Mouse (Mus musculus) brain, embryonic 14.5 days (tissue): ENCODE data around the gene Mnd1. TPM values are rescaled to one million over a fixed set of nuclear protein-coding genes. Genes with fewer than 3 reads are reported as not detected.

Experiments
- DNase-seq: peaks from one replicate; pipeline ENCODE4 v3.0.0-alpha.2; 2011; ENCODE audit warnings: low read depth
- CTCF ChIP-seq: fragments of 200-500 bp; IDR thresholded peaks from 2 replicates; pipeline ENCODE4 v1.5.1; 2012; ENCODE audit warnings: inconsistent platforms, mild to moderate bottlenecking, moderate library complexity, borderline replicate concordance; ENCODE audit not compliant: insufficient read depth, insufficient read length; ENCODE audit errors: extremely low read depth
- POLR2A ChIP-seq: fragments of 200-500 bp; IDR thresholded peaks from 2 replicates; pipeline ENCODE4 v1.6.1; 2012; ENCODE audit warnings: mild to moderate bottlenecking, inconsistent platforms, borderline replicate concordance; ENCODE audit not compliant: poor library complexity, insufficient read depth, insufficient read length, severe bottlenecking; ENCODE audit errors: extremely low read depth
- polyA plus RNA-seq: library from polyadenylated mRNA; depleted of rRNA; stranded (reverse); fragments of >200 nt; gene quantifications from 2 replicates; pipeline ENCODE4 v1.2.3, GENCODE M21; 2012

Gene Mnd1
- polyA plus RNA-seq, 1 experiment = 1.7 TPM

DNA sequence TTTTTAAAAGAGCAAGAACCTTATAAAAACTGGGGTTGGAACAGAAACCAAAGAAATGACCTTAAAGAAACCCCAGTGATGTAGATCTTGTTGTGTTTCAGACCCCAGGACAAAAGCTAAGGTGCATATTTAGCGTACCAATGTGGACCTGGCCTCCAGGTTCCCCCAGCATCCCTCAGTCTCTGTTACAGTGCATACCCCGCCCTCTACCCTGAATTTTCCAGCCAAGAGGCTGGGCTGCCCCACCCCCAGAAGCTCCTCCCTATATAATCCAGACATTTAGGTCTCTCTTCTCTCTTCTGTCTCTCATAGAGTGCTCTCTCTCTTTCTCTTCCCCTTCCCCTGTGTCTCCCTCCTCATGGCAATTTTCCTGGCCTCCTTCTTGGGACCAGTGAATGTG is 24.7 kb upstream of the Mnd1 start:
- no peak for TF ChIP-seq CTCF
- no peak for TF ChIP-seq POLR2A
- DNase-seq = no peak

DNA sequence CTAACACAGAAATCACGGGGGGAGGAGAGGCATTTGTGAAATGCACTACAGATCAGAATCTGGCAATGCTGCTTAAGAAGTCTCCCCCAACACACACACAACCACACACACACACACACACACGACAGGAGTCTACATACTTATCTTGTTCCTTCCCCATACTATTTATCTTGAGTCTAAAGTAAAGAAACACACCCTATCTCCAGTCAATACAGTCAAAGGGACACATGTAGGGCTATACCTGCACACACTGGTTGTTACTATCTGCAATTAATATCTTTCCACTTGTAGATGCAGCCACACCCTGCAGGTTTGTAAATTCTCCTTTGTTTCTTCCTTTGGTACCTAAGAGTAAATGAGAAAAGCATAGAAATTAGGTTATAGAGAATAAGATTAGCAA is 22.2 kb upstream of the Mnd1 start:
- no peak for TF ChIP-seq CTCF
- no peak for TF ChIP-seq POLR2A
- DNase-seq = no peak

DNA sequence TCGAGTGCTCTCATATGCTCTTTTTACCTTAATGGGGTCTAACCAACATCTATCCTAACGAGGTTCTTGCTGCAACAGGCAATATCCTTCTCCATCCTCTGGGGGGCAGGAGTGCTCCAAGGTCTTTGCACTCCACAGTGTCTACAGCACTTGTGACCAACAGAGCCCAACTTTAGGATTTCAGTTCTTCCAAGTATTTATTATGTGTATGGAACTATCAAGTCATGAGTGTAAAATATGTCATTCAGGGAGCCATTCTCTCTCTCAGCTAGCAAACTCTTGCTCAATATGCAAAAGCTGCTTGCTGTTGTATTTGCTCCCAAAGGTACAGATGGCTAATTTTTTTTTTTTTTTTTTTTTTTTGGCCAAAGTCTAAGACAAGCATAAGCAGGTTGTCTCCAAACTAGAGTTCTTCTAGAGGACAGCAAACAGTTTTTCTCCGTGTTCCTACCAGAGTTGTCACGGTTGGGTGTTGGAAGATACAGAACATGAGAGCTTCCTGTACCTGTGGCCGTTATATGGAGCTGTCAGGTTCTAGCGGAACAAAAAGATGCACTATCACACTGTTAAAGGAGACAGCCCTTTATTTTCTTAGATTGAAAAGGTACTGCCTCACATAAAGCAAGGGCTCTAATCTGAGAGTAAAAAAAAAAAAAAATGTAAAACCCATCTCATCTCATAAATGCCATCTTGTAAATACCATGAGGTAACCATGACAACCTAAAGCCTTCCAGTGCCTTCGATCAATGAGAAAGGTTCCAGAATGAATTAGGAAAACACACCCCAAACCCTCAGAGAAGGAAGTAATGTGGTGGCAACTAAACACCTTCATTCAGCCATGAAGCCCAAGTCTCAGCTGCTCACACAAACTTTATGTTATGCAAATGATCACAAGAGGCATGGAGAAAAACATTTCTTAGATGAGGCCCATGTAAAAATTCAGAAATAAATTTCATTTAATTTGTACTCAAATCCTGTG is 20.0 kb upstream of the Mnd1 start:
- TF ChIP-seq CTCF (peak; percentile 83), POLR2A (no peak)
- peak; percentile 91 for DNase-seq

DNA sequence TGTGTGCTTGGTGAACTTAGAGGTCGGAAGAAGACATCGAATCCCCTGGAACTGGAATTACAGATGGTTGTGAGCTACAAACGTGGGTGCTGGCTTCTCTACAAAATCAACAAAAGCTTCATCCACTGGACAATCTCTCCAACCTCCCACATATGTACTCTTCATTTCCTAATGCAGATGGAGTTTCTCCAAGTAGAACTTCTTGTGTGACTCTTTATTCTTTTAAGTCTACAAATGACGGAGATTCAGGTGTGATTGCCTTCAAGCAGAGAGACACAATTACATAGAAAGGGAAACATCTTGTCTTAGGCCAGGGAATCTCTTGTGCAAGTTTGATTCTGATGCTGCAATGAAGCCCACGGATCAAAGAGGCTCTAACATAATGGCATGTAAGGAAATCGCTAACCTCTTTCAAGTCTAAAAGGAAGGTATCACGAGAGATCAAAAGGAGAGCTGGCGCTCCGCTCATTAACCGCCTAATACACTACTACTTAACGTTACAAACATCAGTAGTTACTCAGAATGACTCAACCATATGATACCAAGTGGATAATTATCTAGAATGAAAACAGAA is 18.1 kb upstream of the Mnd1 start, which contains the start of gene Gm6525:
Gene Gm6525 (plus strand): TSS at position 524 of the 574 bp plus-strand sequence.
- TF ChIP-seq POLR2A (no peak), CTCF (no peak)
- DNase-seq = no peak

DNA sequence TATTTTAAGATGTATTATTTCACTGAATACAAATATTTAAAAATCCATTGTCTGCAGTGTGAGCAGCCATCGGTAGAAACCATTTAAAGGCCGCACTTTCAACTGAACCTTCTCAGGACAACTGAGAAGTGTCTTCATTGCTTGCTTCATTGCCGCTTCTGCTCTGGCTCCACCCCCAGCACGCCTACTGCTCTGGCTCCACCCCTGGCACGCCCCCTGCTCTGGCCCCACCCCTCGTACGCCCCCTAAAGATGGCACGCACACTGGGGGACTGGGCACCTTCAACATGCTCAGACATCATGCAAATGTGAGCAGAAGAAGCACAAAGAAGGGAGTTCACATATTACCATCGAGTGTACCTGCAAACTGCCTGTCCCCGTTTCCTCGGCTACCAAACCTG is 16.8 kb upstream of the Mnd1 start:
- TF ChIP-seq CTCF (no peak), POLR2A (no peak)
- DNase-seq = no peak

DNA sequence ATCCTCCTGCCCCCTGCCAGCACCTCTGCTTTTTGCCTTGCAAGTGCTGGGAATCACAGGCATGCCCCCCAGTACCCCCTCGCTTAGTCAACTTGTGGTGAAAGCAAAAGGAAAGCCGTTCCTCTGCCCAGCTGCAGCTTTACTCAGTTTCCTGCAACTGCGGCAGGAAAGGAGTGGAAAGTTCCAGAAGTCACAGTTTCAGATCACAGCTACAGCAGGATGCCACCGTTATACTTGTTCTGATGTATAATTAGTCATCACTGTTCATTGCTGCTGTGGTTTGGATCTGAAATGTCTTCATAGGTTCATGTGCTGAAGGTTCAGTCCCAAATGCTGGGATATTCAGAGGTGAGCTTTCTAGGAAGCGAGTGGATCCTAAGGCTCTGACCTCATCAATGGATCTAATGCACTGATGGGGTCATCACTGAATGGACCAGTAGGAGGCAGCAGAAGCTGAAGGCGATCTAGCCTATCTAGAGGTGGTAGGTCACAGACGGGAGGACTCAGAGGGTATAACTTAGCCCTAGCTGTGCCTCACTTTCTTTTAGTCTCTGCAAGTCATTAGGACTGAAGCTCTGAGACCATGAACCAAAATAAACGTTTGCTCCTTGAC is 13.9 kb upstream of the Mnd1 start:
- no peak for DNase-seq
- TF ChIP-seq POLR2A (no peak), CTCF (peak; percentile 31; the same call in 1 of the 2 replicates)

DNA sequence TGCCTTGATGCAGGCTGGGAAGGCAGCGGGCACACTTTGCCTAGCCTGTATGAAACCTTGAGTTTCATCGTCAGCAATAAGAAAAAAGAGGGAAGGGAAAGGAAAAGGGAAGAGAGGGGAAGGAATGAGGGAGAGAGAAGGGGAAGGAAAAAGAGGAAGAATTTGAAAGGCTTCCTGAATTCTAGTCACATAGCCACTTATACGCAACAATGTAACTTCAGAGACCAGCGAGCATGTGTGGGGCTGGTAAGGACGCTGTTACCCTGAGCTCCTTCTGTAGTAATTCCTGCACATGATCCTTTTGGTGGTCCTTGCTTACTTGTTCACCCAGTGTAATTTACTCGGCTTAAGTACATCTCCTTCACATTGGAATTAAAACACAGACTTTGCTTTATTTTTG is 13.4 kb upstream of the Mnd1 start:
- no peak for DNase-seq
- no peak for TF ChIP-seq CTCF

DNA sequence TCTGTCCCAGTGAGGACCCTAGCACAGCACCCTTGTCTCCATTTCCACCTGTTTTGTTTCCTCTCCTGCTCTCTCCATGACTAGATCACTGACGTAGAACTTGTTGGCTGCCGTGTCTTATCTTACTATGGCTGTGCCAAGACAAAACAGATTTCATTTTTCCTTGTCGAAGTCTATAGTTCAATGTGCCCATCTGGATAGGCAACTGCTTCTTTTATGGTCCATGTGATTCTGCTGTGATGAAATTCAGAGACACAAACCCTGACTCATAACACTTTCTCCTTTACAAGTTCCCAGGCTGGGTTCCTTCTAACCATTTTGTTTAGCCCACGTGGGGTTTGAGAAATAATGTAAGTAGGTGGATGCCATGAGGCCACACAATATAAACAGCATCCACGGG is 10.5 kb upstream of the Mnd1 start:
- DNase-seq = no peak
- TF ChIP-seq CTCF (no peak), POLR2A (no peak)

DNA sequence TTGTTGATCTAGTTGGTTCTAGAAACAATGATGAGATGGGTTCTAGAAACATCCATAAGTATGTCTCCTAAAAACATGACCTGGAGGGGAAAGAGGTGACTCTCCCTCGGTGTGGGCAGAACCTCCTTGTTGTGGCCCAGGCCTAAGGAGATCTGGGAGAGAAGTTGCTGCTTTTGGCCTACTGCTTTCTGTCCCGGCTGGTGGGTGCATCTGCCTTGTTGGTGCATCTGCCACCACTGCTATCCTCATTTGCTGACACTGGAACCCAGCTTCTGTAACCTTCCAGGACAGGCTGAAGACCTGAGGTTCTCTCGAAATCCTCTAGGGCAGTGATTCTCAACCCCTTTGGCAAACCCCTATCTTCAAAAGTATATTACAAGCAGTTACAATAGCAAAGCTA is 9.8 kb upstream of the Mnd1 start:
- TF ChIP-seq POLR2A = no peak
- no peak for TF ChIP-seq CTCF
- no peak for DNase-seq

DNA sequence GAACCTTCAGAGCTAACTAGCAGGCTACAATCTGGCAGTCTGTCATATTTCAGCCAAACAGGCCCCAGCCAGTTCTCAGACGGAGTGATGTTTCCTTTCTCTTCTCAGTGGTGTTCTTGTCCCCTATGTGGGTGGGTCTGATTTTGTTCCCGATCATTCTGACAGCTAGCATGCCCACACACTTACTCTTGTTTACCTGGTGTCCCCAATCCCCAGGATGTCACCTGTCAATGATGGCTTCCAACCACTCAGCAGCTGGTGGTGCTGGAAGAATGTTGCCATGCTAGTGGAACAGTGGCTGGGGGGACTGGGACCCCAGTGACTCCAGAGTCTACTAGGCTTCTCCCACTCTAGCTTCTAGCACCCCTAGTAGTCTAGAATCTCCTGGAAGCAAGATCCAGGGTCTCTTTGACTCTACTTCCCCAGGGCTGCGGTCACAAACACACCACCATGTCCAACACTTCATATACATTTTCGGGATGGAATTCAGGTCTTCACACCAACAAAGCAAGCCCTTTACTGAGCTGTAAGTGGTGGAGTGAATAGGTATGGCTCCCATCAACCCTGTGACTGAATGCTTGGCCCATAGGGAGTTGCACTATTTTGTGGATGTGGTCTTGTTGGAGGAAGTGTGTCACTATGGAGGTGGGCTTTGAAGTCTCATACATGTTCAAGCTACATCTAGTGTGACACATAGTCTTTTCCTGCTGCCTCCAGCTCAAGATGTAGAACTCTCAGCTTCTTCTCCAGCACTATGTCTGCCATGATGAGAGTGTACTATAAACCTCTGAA is 2.2 kb upstream of the Mnd1 start:
- DNase-seq = no peak

DNA sequence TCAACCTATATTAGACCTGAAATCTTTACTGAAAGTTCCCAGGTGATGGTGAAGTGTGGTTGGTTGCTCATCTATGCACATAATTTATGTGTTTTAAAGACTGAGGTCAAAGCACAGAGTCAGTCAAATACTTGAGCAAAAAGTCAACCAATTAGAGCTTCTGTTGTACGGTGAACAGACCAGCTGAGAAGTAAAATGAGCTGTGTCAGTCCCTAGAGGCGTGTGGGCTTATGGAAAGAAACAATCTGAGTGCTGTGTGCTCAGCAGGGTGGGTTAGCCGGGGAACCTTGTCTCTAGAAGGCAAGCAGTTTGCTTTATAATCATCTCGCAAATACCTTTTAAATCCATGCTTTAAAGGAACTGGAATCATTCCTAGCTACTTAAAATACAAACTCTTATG is 1.4 kb upstream of the Mnd1 start:
- TF ChIP-seq CTCF = no peak
- no peak for TF ChIP-seq POLR2A

More for the DNA sequence above, 2.2 kb upstream of the Mnd1 start:
- no peak for TF ChIP-seq POLR2A
- TF ChIP-seq CTCF = no peak

More for the DNA sequence above, 1.4 kb upstream of the Mnd1 start:
- peak; percentile 35 for DNase-seq
